Mouse (Mus musculus): ENCODE measurements around the gene Mdfi.
"Not testable (repeated sequence)": the region's sequence is repeated elsewhere in the genome, so short reads cannot be mapped to it uniquely, and the experiment has no call there.

Gene Mdfi

DNA sequence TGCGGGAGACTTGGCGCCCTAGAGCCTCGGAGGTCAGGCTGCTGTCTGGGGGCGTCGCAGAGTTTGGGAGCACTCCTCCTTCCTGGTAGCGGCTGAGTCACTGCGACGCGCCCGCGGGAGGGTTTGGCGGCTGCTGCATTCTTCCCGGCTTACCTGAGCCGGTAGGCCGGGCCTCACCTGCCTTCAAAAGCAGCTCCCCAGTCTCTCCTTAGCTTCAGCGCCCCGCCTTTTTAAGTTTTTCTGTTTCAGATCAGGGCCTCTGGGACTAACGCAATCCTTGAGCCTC lies at the start of gene Mdfi:
TSS of gene Mdfi (minus strand) at position 210 of the 286 bp plus-strand sequence.
- DNase-seq (ENCODE audit: low read depth, low spot score), result no peak

GRCm38 (mm10) chr17:47883099-47883498 lies 48.6 kb upstream of the Mdfi start:
- DNase-seq (ENCODE audit: low read depth, low spot score), result no peak

- DNase-seq (ENCODE audit: low read depth, low spot score), result no peak
These were observed 46.8 kb upstream of the Mdfi start for GRCm38 (mm10) chr17:47881330-47881729.

GRCm38 (mm10) chr17:47879207-47879606 lies 44.7 kb upstream of the Mdfi start:
- DNase-seq (ENCODE audit: low read depth, low spot score), result no peak

GRCm38 (mm10) chr17:47878378-47879089 lies 44.0 kb upstream of the Mdfi start:
- no peak for DNase-seq (ENCODE audit: low read depth, low spot score)

- DNase-seq (ENCODE audit: low read depth, low spot score), result no peak
These were observed 43.4 kb upstream of the Mdfi start for GRCm38 (mm10) chr17:47877715-47878377.

DNA sequence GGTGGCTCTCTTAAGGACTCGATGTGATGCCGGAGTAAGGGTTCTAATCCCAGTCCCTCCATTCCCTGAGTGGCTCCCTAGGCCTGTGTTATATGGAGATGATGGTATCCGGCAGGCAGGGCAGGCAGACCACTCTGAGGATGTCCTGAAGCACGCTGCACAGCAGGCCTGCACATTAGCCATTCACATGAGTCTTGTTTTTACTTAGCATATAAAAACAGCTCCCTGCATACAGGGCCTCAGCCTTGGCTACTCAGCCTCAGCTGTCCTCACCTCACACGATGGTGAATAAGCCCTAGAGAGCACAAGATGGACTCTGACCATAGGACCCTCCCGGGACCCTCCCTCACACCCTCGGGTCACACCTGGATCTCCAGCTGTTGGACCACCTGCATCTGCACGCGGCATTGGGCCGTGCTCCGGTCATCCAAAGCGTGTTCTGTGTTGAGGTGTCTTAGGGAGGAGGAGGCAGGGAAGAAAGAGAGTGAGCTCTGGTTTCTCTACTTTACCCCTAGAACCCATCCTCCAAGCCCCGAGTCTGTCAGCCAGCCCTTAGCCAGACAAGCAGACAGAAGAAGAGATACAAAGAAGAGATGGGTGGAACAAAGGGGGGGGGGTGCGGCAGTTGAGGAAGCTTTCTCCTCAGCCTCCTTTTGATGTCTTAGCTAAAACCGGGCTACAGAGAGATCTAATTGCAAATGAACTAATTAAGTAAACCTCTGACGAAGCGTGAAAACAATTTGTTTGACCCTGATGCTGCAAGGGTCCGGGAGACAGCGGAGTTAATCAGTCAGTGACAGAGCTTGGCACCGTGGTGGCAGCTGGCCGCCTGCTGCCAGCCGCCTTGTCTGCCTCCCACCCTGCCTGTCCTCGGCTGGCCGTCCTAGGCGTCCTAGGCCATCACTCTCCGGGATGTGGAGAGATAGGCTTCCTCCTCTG lies 42.6 kb upstream of the Mdfi start:
- no peak for DNase-seq (ENCODE audit: low read depth, low spot score)

- DNase-seq (ENCODE audit: low read depth, low spot score), result no peak
These were observed 38.9 kb upstream of the Mdfi start for GRCm38 (mm10) chr17:47873341-47873791.

- no peak for DNase-seq (ENCODE audit: low read depth, low spot score)
These were observed 38.0 kb upstream of the Mdfi start for GRCm38 (mm10) chr17:47872311-47873011.

DNA sequence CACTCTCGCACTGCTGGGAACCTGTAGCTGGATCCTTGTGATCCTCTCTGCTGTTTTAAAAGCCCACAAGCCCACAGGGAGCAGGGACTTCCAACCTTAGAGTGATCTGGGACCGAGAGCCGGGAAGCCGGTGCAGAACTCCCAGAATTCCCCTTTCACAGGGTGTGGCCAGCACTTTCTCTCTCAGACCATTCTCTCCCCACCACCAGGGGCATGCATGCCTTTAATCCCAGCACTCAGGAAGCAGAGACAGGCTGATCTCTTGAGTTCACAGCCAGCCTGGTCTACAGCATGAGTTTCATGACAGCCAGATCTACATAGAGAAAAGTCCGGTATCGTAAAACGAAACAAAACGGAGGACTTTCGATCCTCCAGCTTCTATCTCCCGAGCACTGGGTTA lies 35.4 kb upstream of the Mdfi start:
- no peak for DNase-seq (ENCODE audit: low read depth, low spot score)

- no peak for DNase-seq (ENCODE audit: low read depth, low spot score)
These were observed 31.5 kb upstream of the Mdfi start for GRCm38 (mm10) chr17:47866037-47866436.

- peak; percentile 75 for DNase-seq (ENCODE audit: low read depth, low spot score)
These were observed 30.0 kb upstream of the Mdfi start for GRCm38 (mm10) chr17:47864496-47864895.

GRCm38 (mm10) chr17:47863437-47863836 lies 28.9 kb upstream of the Mdfi start:
- no peak for DNase-seq (ENCODE audit: low read depth, low spot score)

- no peak for DNase-seq (ENCODE audit: low read depth, low spot score)
These were observed 28.5 kb upstream of the Mdfi start for GRCm38 (mm10) chr17:47863023-47863422.

GRCm38 (mm10) chr17:47855544-47855943 lies 21.1 kb upstream of the Mdfi start:
- DNase-seq (ENCODE audit: low read depth, low spot score), result no peak

DNA sequence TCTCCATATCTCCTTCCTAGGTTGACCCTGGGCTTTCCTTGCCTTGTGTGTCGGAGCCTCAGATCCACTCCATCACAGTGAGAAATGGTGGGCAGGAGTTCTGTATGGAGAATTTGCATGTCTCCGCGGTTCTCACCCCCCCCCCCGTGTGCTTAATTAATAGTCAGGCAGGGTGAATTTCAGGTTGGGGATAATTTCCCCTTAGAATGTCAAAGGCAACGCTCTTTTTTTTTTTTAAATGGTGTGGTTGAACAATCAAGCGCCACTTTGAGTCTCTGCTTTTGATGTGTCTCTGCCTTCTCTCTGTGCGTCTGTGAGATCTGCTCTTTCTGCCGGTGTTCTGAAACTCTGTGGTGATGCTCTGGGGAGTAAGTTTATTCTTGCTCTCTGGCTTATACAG lies 20.4 kb upstream of the Mdfi start:
- no peak for DNase-seq (ENCODE audit: low read depth, low spot score)

- DNase-seq (ENCODE audit: low read depth, low spot score), result no peak
These were observed 19.3 kb upstream of the Mdfi start for GRCm38 (mm10) chr17:47853760-47854159.

DNA sequence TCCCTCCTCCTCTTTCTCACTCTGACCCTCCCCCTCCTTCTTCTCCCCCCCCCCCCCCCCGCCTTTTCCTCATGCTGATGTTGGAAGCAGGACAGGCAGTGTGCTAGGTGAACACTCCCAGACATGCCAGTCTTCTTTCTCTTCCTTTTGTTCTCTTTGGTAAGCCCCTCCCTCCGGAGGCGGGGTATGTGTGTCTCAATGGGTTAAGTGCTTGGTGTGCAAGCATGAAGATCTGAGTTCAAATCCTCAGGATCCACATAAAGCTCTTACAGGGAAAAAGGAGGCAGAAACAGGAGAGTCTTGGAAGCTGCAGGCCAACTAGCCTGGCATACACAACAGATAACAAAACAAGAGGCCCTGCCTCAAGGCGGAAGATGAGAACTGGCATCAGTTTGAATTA lies 18.8 kb upstream of the Mdfi start:
- no peak for DNase-seq (ENCODE audit: low read depth, low spot score)

DNA sequence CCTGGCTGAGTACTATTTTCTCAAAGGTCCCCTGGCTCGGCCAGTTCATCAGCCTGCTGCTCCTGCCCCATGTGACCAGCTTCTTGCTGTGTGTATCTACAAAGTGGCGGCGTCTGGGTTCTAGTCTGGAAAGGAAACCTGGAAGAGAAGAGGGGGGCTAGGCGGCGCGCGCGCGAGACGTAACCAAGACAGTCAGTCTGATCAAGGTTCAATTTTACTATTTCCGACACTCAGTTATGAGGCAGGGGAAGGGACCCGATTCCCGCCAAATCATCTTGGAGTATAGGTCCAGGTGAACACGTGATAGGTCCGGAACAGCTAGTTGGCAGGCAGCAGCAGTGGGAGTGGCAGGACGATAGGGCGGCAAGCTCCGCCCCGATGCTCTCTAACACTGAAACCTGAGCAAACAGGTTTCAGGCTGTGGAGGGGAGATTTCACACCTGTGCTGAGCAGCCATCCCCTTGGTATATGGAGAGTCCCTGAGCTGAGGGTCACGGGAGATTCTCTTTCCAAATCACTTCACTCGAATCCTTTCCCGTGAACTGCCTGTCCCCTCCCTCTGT lies 17.4 kb upstream of the Mdfi start:
- DNase-seq (ENCODE audit: low read depth, low spot score), result not testable (repeated sequence)

- DNase-seq (ENCODE audit: low read depth, low spot score), result no peak
These were observed 16.3 kb upstream of the Mdfi start for GRCm38 (mm10) chr17:47850639-47851314.

DNA sequence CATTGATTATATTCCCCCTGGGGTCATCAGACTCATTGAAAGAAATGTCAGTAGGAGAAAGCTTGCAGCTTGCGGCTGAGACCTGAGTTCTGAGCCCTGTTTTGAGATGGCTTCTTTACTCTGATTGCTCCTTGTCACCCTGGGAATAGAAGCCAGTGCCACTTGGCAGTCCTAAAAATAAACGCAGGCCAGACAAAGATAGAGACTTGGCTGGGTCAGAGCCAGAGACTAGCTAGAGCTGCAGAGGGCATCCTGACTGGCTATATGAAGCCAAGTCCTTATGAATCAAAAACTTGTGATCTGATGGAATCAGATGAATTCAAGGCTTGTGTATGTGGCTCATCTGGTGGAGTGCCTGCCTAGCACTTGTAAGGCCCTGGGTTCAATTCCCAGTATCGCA lies 15.5 kb upstream of the Mdfi start:
- DNase-seq (ENCODE audit: low read depth, low spot score), result no peak

Data from embryo, embryonic 11.5 days (tissue).